Mouse (Mus musculus): Measurements from ENCODE around the gene Atxn7l1. TPM values are rescaled to one million over a fixed set of nuclear protein-coding genes. Genes with fewer than 3 reads are reported as not detected.

Atxn7l1 gene
- polyA plus RNA-seq (2015; fragmentation: Nextera tagmentation; extraction: Ambion mirVana), result 7.8 and 10.2 TPM in 2 replicates

DNA sequence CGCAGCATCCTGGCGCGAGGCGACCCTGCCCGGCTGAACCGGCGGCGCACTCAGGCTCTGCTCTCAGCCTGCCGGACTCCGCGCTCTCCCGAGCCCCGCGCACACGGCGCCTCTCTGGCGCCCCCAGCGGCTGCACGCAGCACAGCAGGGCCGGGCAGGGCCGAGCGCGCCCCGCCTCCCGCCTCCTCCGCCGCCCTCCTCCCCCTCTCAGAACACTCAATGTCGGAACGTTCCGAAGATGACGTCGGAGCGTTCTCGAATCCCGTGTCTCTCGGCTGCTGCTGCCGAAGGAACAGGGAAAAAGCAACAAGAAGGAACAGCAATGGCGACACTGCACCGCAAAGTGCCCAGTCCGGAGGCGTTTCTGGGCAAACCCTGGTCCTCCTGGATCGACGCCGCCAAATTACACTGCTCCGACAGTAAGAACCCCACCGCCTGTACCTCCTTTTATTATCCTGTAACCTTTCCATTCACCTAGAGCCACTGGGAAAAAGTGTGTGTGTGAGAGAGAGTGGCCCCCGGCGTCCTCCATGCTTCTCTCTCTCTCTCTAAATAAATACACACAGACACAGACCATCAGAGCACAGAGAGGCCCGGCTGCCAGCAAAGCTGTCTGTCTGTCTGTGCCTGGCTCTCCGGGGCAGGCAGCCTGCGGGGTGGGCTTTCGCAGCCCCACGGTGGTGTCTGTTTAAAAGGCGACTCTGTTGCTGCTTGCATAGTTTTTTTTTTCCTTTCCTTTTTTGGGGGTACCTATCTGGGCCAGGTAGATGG, at the start of gene Atxn7l1:
TSS of gene Atxn7l1 (plus strand) at position 197 of the 771 bp plus-strand sequence.
- Histone ChIP-seq H3K9me3 (replicated peaks) (no peaks in the 10 kb centered on the region), H3K4me2 (peak within 1 kb of the TSS; percentile 98), H3K27ac (peak within 1 kb of the TSS; percentile 62), H3K27me3 (peaks cover 19% of the 10 kb centered on the region), H3K36me3 (no peaks in the 10 kb centered on the region), H3K9ac (peak within 1 kb of the TSS; percentile 84), H3K4me3 (peak within 1 kb of the TSS; percentile 70), H3K4me1 (replicated peaks) (peaks cover 14% of the 10 kb centered on the region)
- WGBS, result 1% methylated on average over 54 of the region's 54 CpGs
- peak; percentile 92 for ATAC-seq (replicated peaks; ENCODE audit: insufficient number of reproducible peaks, insufficient read depth, low FRiP score, low read depth)

- H3K27ac ChIP-seq, result no peak overlapping the region
- H3K4me1 ChIP-seq (replicated peaks), result 0 out of 2 replicates have a peak, but pooled peaks cover 2% of the 10 kb centered on the region
- no peak for ATAC-seq (replicated peaks; ENCODE audit: insufficient number of reproducible peaks, insufficient read depth, low FRiP score, low read depth)
- no peak overlapping the region for H3K9ac ChIP-seq
- H3K9me3 ChIP-seq (replicated peaks), result no peaks in the 10 kb centered on the region
- no peak overlapping the region for H3K4me3 ChIP-seq
- 77% methylated on average over 8 of the region's 8 CpGs for WGBS
- no peaks in the 10 kb centered on the region for H3K27me3 ChIP-seq
- H3K36me3 ChIP-seq, result no peaks in the 10 kb centered on the region
- no peak overlapping the region for H3K4me2 ChIP-seq
Measured at GRCm38 (mm10) chr12:33101627-33102026, 45.9 kb upstream of the Atxn7l1 start.

GRCm38 (mm10) chr12:33102342-33103115, 45.0 kb upstream of the Atxn7l1 start:
- 58% methylated on average over 15 of the region's 15 CpGs for WGBS
- Histone ChIP-seq H3K27me3 (no peaks in the 10 kb centered on the region), H3K36me3 (no peaks in the 10 kb centered on the region), H3K9me3 (replicated peaks) (no peaks in the 10 kb centered on the region), H3K4me2 (no peak overlapping the region), H3K4me1 (replicated peaks) (0 out of 2 replicates have a peak, but pooled peaks cover 2% of the 10 kb centered on the region), H3K4me3 (no peak overlapping the region), H3K27ac (no peak overlapping the region), H3K9ac (no peak overlapping the region)
- no peak for ATAC-seq (replicated peaks; ENCODE audit: insufficient number of reproducible peaks, insufficient read depth, low FRiP score, low read depth)

DNA sequence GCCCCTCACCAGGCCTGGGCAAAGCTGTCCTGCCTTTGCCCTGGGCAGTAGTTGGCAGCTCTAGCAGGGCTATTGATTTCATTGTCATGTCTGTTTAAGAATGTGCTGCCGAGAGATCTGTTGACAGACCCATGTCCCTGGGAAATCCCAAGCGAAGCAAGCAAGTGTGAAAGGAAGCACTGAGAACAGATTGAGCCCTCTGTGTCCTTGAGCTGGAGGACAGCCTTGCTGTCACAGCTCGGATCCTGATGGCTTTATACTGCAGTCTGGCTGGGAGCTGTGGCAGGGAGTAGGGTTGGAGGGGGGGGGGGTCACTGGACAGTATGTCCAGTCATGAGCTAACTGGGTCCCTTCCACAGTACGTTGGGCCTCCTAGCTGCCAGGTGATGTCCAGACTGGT, 41.8 kb upstream of the Atxn7l1 start:
- Histone ChIP-seq H3K4me2 (no peak overlapping the region), H3K9ac (no peak overlapping the region), H3K4me1 (replicated peaks) (peaks cover 6% of the 10 kb centered on the region), H3K27ac (no peak overlapping the region), H3K4me3 (no peak overlapping the region), H3K36me3 (no peaks in the 10 kb centered on the region), H3K27me3 (no peaks in the 10 kb centered on the region), H3K9me3 (replicated peaks) (no peaks in the 10 kb centered on the region)
- ATAC-seq (replicated peaks; ENCODE audit: insufficient number of reproducible peaks, insufficient read depth, low FRiP score, low read depth), result no peak
- 45% methylated on average over 4 of the region's 4 CpGs for WGBS

GRCm38 (mm10) chr12:33106438-33107167, 40.9 kb upstream of the Atxn7l1 start:
- ATAC-seq (replicated peaks; ENCODE audit: insufficient number of reproducible peaks, insufficient read depth, low FRiP score, low read depth), result no peak
- 83% methylated on average over 10 of the region's 10 CpGs for WGBS

GRCm38 (mm10) chr12:33109531-33109930, 38.0 kb upstream of the Atxn7l1 start:
- peaks cover 15% of the 10 kb centered on the region for H3K4me1 ChIP-seq (replicated peaks)
- no peak overlapping the region for H3K4me2 ChIP-seq
- no peak overlapping the region for H3K4me3 ChIP-seq
- ATAC-seq (replicated peaks; ENCODE audit: insufficient number of reproducible peaks, insufficient read depth, low FRiP score, low read depth), result peak; percentile 53; the same call in 1 of the 2 replicates
- no peak overlapping the region for H3K9ac ChIP-seq
- no peak overlapping the region for H3K27ac ChIP-seq
- no peaks in the 10 kb centered on the region for H3K36me3 ChIP-seq
- no peaks in the 10 kb centered on the region for H3K9me3 ChIP-seq (replicated peaks)
- H3K27me3 ChIP-seq, result no peaks in the 10 kb centered on the region

More at GRCm38 (mm10) chr12:33106438-33107167, 40.9 kb upstream of the Atxn7l1 start:
- H3K4me2 ChIP-seq, result no peak overlapping the region
- H3K4me1 ChIP-seq (replicated peaks), result peaks cover 13% of the 10 kb centered on the region
- no peaks in the 10 kb centered on the region for H3K27me3 ChIP-seq
- H3K36me3 ChIP-seq, result no peaks in the 10 kb centered on the region
- no peak overlapping the region for H3K27ac ChIP-seq
- no peaks in the 10 kb centered on the region for H3K9me3 ChIP-seq (replicated peaks)
- H3K4me3 ChIP-seq, result no peak overlapping the region
- H3K9ac ChIP-seq, result no peak overlapping the region

- no peak for ATAC-seq (replicated peaks; ENCODE audit: insufficient number of reproducible peaks, insufficient read depth, low FRiP score, low read depth)
- H3K4me2 ChIP-seq, result peak overlapping the region; percentile 14
Measured at GRCm38 (mm10) chr12:33110894-33111471, 36.5 kb upstream of the Atxn7l1 start.

GRCm38 (mm10) chr12:33118624-33119301, 28.7 kb upstream of the Atxn7l1 start:
- H3K27me3 ChIP-seq, result no peaks in the 10 kb centered on the region
- H3K27ac ChIP-seq, result no peak overlapping the region
- H3K4me1 ChIP-seq (replicated peaks), result peaks cover 4% of the 10 kb centered on the region; the same call in 1 of the 2 replicates
- no peak for ATAC-seq (replicated peaks; ENCODE audit: insufficient number of reproducible peaks, insufficient read depth, low FRiP score, low read depth)
- WGBS, result 34% methylated on average over 15 of the region's 15 CpGs
- H3K36me3 ChIP-seq, result no peaks in the 10 kb centered on the region
- no peaks in the 10 kb centered on the region for H3K9me3 ChIP-seq (replicated peaks)
- H3K4me3 ChIP-seq, result 0 out of 2 replicates have a peak overlapping the region, but pooled peaks have one; percentile 23
- no peak overlapping the region for H3K9ac ChIP-seq
- H3K4me2 ChIP-seq, result peak overlapping the region; percentile 45

More at GRCm38 (mm10) chr12:33110894-33111471, 36.5 kb upstream of the Atxn7l1 start:
- Histone ChIP-seq H3K9me3 (replicated peaks) (no peaks in the 10 kb centered on the region), H3K36me3 (no peaks in the 10 kb centered on the region), H3K4me3 (no peak overlapping the region), H3K4me1 (replicated peaks) (peaks cover 13% of the 10 kb centered on the region), H3K9ac (no peak overlapping the region), H3K27ac (peak overlapping the region; percentile 71), H3K27me3 (no peaks in the 10 kb centered on the region)
- 20% methylated on average over 14 of the region's 14 CpGs for WGBS

DNA sequence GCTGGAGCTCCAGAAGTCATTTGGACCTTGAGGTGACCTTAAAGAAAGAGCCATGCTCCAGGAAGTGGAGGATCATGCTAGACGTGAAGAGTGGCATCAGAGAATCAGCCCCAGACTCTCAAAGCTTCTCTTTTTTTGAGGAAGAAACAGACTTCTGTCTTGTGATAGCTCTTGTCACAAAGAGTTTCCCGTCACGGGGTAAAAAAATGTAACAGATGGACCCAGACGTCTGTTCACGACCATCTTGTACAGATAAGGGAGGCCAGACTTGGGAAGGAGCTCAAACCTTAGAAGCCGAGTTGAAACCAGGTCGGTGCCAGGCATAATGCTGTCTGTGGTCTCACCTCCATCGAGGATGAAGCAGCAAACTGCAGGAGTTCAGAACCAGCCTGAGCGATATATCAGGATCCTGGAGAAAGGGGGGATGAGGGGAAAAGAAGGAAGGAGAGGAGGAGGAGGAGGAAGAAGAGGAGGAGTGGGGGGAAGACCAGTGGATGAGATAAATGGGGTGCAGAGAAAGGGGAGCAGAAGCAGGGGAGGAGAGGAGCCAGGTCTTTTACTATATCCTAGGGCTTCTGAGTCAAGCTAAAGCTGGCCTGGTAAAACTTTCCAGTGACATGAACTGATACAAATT, 21.8 kb upstream of the Atxn7l1 start:
- Histone ChIP-seq H3K27ac (no peak overlapping the region), H3K36me3 (no peaks in the 10 kb centered on the region), H3K4me2 (no peak overlapping the region), H3K9ac (no peak overlapping the region), H3K4me1 (replicated peaks) (peaks cover 7% of the 10 kb centered on the region), H3K9me3 (replicated peaks) (no peaks in the 10 kb centered on the region), H3K4me3 (no peak overlapping the region), H3K27me3 (no peaks in the 10 kb centered on the region)
- WGBS, result 56% methylated on average over 9 of the region's 9 CpGs
- no peak for ATAC-seq (replicated peaks; ENCODE audit: insufficient number of reproducible peaks, insufficient read depth, low FRiP score, low read depth)

- Histone ChIP-seq H3K27me3 (no peaks in the 10 kb centered on the region), H3K4me2 (no peak overlapping the region), H3K36me3 (no peaks in the 10 kb centered on the region), H3K4me3 (no peak overlapping the region), H3K9me3 (replicated peaks) (no peaks in the 10 kb centered on the region), H3K9ac (no peak overlapping the region), H3K4me1 (replicated peaks) (peaks cover 7% of the 10 kb centered on the region), H3K27ac (no peak overlapping the region)
- no peak for ATAC-seq (replicated peaks; ENCODE audit: insufficient number of reproducible peaks, insufficient read depth, low FRiP score, low read depth)
Measured at GRCm38 (mm10) chr12:33126243-33126642, 21.2 kb upstream of the Atxn7l1 start.
